ENCODE assay signal across 19 mouse cellular contexts in the genomic region with DNA sequence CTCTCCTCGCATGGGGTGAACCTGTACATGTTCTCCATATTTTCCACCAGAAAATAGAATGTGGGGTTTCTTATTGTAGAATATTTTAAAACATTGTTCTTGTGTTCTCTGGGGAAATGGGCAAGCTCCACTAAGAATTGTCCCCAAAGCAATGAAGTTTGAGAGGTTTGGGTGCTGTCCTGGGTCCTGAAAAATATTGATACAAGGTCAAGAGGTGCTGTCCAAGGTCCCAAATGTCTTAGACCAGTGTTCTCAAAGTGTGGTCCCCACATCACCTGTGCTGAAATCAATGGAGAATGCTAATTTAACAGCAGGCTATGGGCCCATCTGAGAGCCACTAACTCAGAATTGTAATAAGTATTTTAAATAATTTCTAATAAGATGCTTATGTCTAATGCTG.
DNase-seq lines count a peak whose midpoint lies in the region; ATAC-seq and TF ChIP-seq lines count a peak whose summit lies in the region.
"Had no signal": no experiment of that assay in that cellular context is flagged by ENCODE, and none has a peak within 500 bp of the region (broad histone marks: within the 10 kb centered on the region; RNA-seq: fewer than 3 reads in every experiment).

No protein-coding gene starts in this region.

- peaks cover 46% of the 10 kb centered on the region for H3K27me3 ChIP-seq in CH12.LX (replicated peaks)
- H3K27me3 ChIP-seq in stomach, postnatal 0 days (ENCODE audit: control insufficient read depth, insufficient read depth, low read length), result no peaks in the 10 kb centered on the region
- H3K27me3 ChIP-seq: hindbrain, embryonic 12.5 days; megakaryocyte, embryonic 14.5 days had no signal

- H3K4me3 ChIP-seq in CH12.LX (replicated peaks in 1 of 3; ENCODE audit: low read depth in 2 of 3, low read length in 2 of 3, poor library complexity in 1 of 3), result no peak overlapping the region
- no peak overlapping the region for H3K4me3 ChIP-seq in stomach, postnatal 0 days (ENCODE audit: low read depth, low read length)
- H3K4me3 ChIP-seq: erythroblast, embryonic 14.5 days; heart, embryonic 10.5 days; hindbrain, embryonic 12.5 days; megakaryocyte, embryonic 14.5 days had no signal

- H3K4me2 ChIP-seq in CH12.LX (ENCODE audit: insufficient read depth, low read depth, poor library complexity, severe bottlenecking), result no peak overlapping the region
- H3K4me2 ChIP-seq in stomach, postnatal 0 days (replicated peaks; ENCODE audit: low read depth), result no peak overlapping the region
- H3K4me2 ChIP-seq: hindbrain, embryonic 12.5 days; liver, embryonic 11.5 days had no signal

- peak; percentile 77 for ATAC-seq in common myeloid progenitor, adult 5-6 weeks (replicated peaks; ENCODE audit: low read depth, poor library complexity, severe bottlenecking)
- ATAC-seq in stomach, postnatal 0 days (ENCODE audit: low FRiP score, low TSS enrichment), result no peak

- in situ Hi-C loops in CH12.LX (cut with MboI; ENCODE audit: low pct_ligation_motif_present, low pct_unique_long_range_greater_than_20kb, low sequenced_read_pairs), result no loop called here

- no peaks in the 10 kb centered on the region for H3K79me2 ChIP-seq in CH12.LX (replicated peaks; ENCODE audit: control insufficient read depth, extremely low read depth, insufficient read depth, poor library complexity, severe bottlenecking)

- H3K27ac ChIP-seq in CH12.LX (ENCODE audit: insufficient read depth, low read depth), result no peak overlapping the region
- H3K27ac ChIP-seq in stomach, postnatal 0 days (replicated peaks), result no peak overlapping the region
- H3K27ac ChIP-seq: heart, embryonic 10.5 days; hindbrain, embryonic 12.5 days had no signal

- dilution Hi-C loops in CH12.LX (cut with MboI; ENCODE audit: extremely low pct_ligation_motif_present, extremely low pct_unique_long_range_greater_than_20kb, low sequenced_read_pairs), result no loop called here

- DNase-seq in heart, postnatal 4 days, result peak; percentile 21
- DNase-seq in heart, adult 18-20 months, result no peak
- DNase-seq in CH12.LX (ENCODE audit: extremely low read depth), result peak; percentile 44
- DNase-seq in induced T-regulatory cell, adult 2 months (ENCODE audit: low read depth), result peak; percentile 29
- no peak for DNase-seq in urinary bladder, postnatal 10 days (ENCODE audit: low spot score)
- DNase-seq in cerebellum, postnatal 14 days, result no peak
- DNase-seq in stomach, postnatal 0 days (ENCODE audit: low spot score), result no peak
- DNase-seq: adrenal gland, postnatal 36 days; B cell, adult 2 months; cerebellum, adult 18-20 months; kidney, postnatal 10 days; layer of hippocampus, postnatal 36 days; spleen, adult 18-20 months had no signal

- TF ChIP-seq EP300 in CH12.LX (IDR thresholded peaks at IDR 0.05; ENCODE audit: low read length), result no peak
- TF ChIP-seq EP300 in stomach, postnatal 0 days (optimal IDR thresholded peaks at IDR 0.05), result no peak

- WGBS in stomach, postnatal 0 days, result 87% methylated on average over 1 of the region's 1 CpGs

- no peak for TF ChIP-seq CTCF in CH12.LX (conservative IDR thresholded peaks at IDR 0.05 in 1 of 2, IDR thresholded peaks at IDR 0.05 in 1 of 2; ENCODE audit: low read depth in 2 of 2, low read length in 2 of 2)
- TF ChIP-seq CTCF in stomach, postnatal 0 days (IDR thresholded peaks at IDR 0.05; ENCODE audit: low read depth), result no peak

- no peak overlapping the region for H3K9ac ChIP-seq in CH12.LX (ENCODE audit: insufficient read depth, low read depth)
- H3K9ac ChIP-seq in stomach, postnatal 0 days (ENCODE audit: low read length), result no peak overlapping the region
- H3K9ac ChIP-seq: hindbrain, embryonic 12.5 days had no signal

- no peaks in the 10 kb centered on the region for H3K4me1 ChIP-seq in CH12.LX (ENCODE audit: control insufficient read depth in 1 of 2, insufficient read depth in 2 of 2)
- no peaks in the 10 kb centered on the region for H3K4me1 ChIP-seq in stomach, postnatal 0 days (replicated peaks; ENCODE audit: control insufficient read depth, insufficient read depth)
- H3K4me1 ChIP-seq: heart, embryonic 10.5 days; hindbrain, embryonic 12.5 days; megakaryocyte, embryonic 14.5 days had no signal

- no peak for TF ChIP-seq POLR2A in CH12.LX (IDR thresholded peaks at IDR 0.05; ENCODE audit: low read depth, low read length)

- H3K36me3 ChIP-seq in CH12.LX (replicated peaks in 1 of 2; ENCODE audit: control insufficient read depth in 1 of 2, insufficient read depth in 1 of 2, low read length in 1 of 2), result no peaks in the 10 kb centered on the region
- H3K36me3 ChIP-seq in stomach, postnatal 0 days (ENCODE audit: control insufficient read depth, insufficient read depth, low read length), result no peaks in the 10 kb centered on the region
- H3K36me3 ChIP-seq: heart, embryonic 10.5 days; hindbrain, embryonic 12.5 days had no signal

- no peak for TF ChIP-seq RAD21 in CH12.LX (IDR thresholded peaks at IDR 0.05; ENCODE audit: low read depth, low read length)

- H3K9me3 ChIP-seq in CH12.LX (replicated peaks; ENCODE audit: low read length), result no peaks in the 10 kb centered on the region
- H3K9me3 ChIP-seq in stomach, postnatal 0 days (ENCODE audit: control insufficient read depth, low read length), result no peaks in the 10 kb centered on the region
- H3K9me3 ChIP-seq: heart, embryonic 10.5 days; hindbrain, embryonic 12.5 days; megakaryocyte, embryonic 14.5 days had no signal

TF ChIP-seq in CH12.LX, 34 proteins besides CTCF, POLR2A, EP300 and RAD21:
- TF ChIP-seq SIN3A (IDR thresholded peaks at IDR 0.05; ENCODE audit: low read length) (peak; percentile 76; the same call in 1 of the 2 replicates), PAX5 (IDR thresholded peaks at IDR 0.05; ENCODE audit: low read length) (no peak)

Comparison
In these comparisons a context has a peak if more than half of its experiments do, and no peak if none do; other contexts are left out.
1. DNase-seq: peak in heart, postnatal 4 days (single experiment), CH12.LX (single experiment) and induced T-regulatory cell, adult 2 months (single experiment); none in heart, adult 18-20 months (0 of 2), urinary bladder, postnatal 10 days (single experiment), cerebellum, postnatal 14 days (0 of 2) and stomach, postnatal 0 days (single experiment).